Comparison of ENCODE assay signal across 20 mouse cellular contexts in genomic region chr3:56830315-56831097, GRCm38 (mm10).
A peak's percentile ranks its signal among the peaks of the same experiment; 100 is the strongest.
DNase-seq lines count a peak whose midpoint lies in the region; ATAC-seq and TF ChIP-seq lines count a peak whose summit lies in the region.
"Had no signal": no experiment of that assay in that cellular context is flagged by ENCODE, and none has a peak within 500 bp of the region (broad histone marks: within the 10 kb centered on the region; RNA-seq: fewer than 3 reads in every experiment).

No protein-coding gene starts in this region.

- no peak overlapping the region for H3K4me3 ChIP-seq in layer of hippocampus, adult 2 months
- no peak overlapping the region for H3K4me3 ChIP-seq in forebrain, embryonic 14.5 days (ENCODE audit: low read depth, low read length)
- H3K4me3 ChIP-seq: embryonic facial prominence, embryonic 13.5 days; hindbrain, embryonic 12.5 days; limb, embryonic 10.5 days; liver, embryonic 15.5 days; lung, embryonic 15.5 days; midbrain, embryonic 15.5 days had no signal

- H3K9me3 ChIP-seq in forebrain, embryonic 14.5 days (replicated peaks; ENCODE audit: control insufficient read depth, low read length) = no peaks in the 10 kb centered on the region
- H3K9me3 ChIP-seq: embryonic facial prominence, embryonic 13.5 days; hindbrain, embryonic 12.5 days; limb, embryonic 10.5 days; liver, embryonic 15.5 days; lung, embryonic 15.5 days; midbrain, embryonic 15.5 days had no signal

- no peaks in the 10 kb centered on the region for H3K27me3 ChIP-seq in forebrain, embryonic 14.5 days (replicated peaks; ENCODE audit: control insufficient read depth, insufficient read depth, low read length)
- H3K27me3 ChIP-seq: embryonic facial prominence, embryonic 13.5 days; hindbrain, embryonic 12.5 days; liver, embryonic 15.5 days; lung, embryonic 15.5 days; midbrain, embryonic 15.5 days had no signal

- TF ChIP-seq CTCF in layer of hippocampus, adult 2 months (conservative IDR thresholded peaks at IDR 0.05) = no peak

- 0 out of 2 replicates have a peak overlapping the region, but pooled peaks have one; percentile 39 for H3K27ac ChIP-seq in layer of hippocampus, adult 2 months
- peak overlapping the region; percentile 15; the same call in 1 of the 2 replicates for H3K27ac ChIP-seq in forebrain, embryonic 14.5 days (ENCODE audit: low read depth, low read length)
- H3K27ac ChIP-seq: embryonic facial prominence, embryonic 13.5 days; hindbrain, embryonic 12.5 days; limb, embryonic 10.5 days; liver, embryonic 15.5 days; lung, embryonic 15.5 days; macrophage; midbrain, embryonic 15.5 days had no signal

- H3K9ac ChIP-seq in forebrain, embryonic 14.5 days (ENCODE audit: low read length) = no peak overlapping the region
- H3K9ac ChIP-seq: embryonic facial prominence, embryonic 13.5 days; hindbrain, embryonic 12.5 days; liver, embryonic 15.5 days; lung, embryonic 15.5 days; midbrain, embryonic 15.5 days had no signal

- H3K4me2 ChIP-seq in forebrain, embryonic 14.5 days (ENCODE audit: low read length) = no peak overlapping the region
- H3K4me2 ChIP-seq: embryonic facial prominence, embryonic 13.5 days; hindbrain, embryonic 12.5 days; liver, embryonic 15.5 days; lung, embryonic 15.5 days; midbrain, embryonic 15.5 days had no signal

- DNase-seq in heart, adult 11 months = peak; percentile 88
- no peak for DNase-seq in heart, postnatal 36 days
- no peak for DNase-seq in layer of hippocampus, adult 2 months (ENCODE audit: low spot score in 2 of 2)
- DNase-seq in layer of hippocampus, postnatal 14 days (ENCODE audit: low spot score in 2 of 2) = no peak
- DNase-seq in forebrain, embryonic 14.5 days (ENCODE audit: low spot score) = peak; percentile 73
- peak; percentile 39 for DNase-seq in retina, postnatal 1 day
- DNase-seq in left cerebral cortex, postnatal 25 days (ENCODE audit: low spot score in 2 of 2) = no peak
- DNase-seq: cerebellum, adult 11-12 months; cerebellum, postnatal 14 days; kidney, adult 11 months; liver; right cerebral cortex, postnatal 14 days had no signal

- no peaks in the 10 kb centered on the region for H3K4me1 ChIP-seq in forebrain, embryonic 14.5 days (ENCODE audit: control insufficient read depth, insufficient read depth, low read length)
- H3K4me1 ChIP-seq: embryonic facial prominence, embryonic 13.5 days; hindbrain, embryonic 12.5 days; limb, embryonic 10.5 days; liver, embryonic 15.5 days; lung, embryonic 15.5 days; midbrain, embryonic 15.5 days had no signal

- WGBS in forebrain, embryonic 14.5 days = 60% methylated on average over 4 of the region's 4 CpGs

- intact Hi-C loops in heart, postnatal 36 days (cut with DNase I) = no loop called here
- intact Hi-C loops in left cerebral cortex, postnatal 25 days (cut with DNase I) = no loop called here

- H3K36me3 ChIP-seq in forebrain, embryonic 14.5 days (ENCODE audit: control insufficient read depth, insufficient read depth, low read length) = no peaks in the 10 kb centered on the region
- H3K36me3 ChIP-seq: embryonic facial prominence, embryonic 13.5 days; hindbrain, embryonic 12.5 days; limb, embryonic 10.5 days; liver, embryonic 15.5 days; lung, embryonic 15.5 days; midbrain, embryonic 15.5 days had no signal

- peak; percentile 92 for ATAC-seq in forebrain, embryonic 14.5 days
- ATAC-seq: midbrain, embryonic 15.5 days; Patski had no signal

Comparison
In these comparisons a context has a peak if more than half of its experiments do, and no peak if none do; other contexts are left out.
1. DNase-seq: peak in heart, adult 11 months (single experiment), forebrain, embryonic 14.5 days (single experiment) and retina, postnatal 1 day (single experiment); none in heart, postnatal 36 days (0 of 2), layer of hippocampus, adult 2 months (0 of 2), layer of hippocampus, postnatal 14 days (0 of 2) and left cerebral cortex, postnatal 25 days (0 of 2).